Mouse (Mus musculus) thymus, adult 2 months (tissue): ENCODE measurements around the gene Cdca3. TPM values are rescaled to one million over a fixed set of nuclear protein-coding genes. Genes with fewer than 3 reads are reported as not detected.
"Not testable (repeated sequence)": the region's sequence is repeated elsewhere in the genome, so short reads cannot be mapped to it uniquely, and the experiment has no call there.

Experiments
- DNase-seq: peaks from one replicate; pipeline ENCODE4 v3.0.0; 2021
- H3K27ac ChIP-seq: fragments of 200-500 bp; 2 replicates; pipeline ENCODE4 v1.5.1; 2012; ENCODE audit warnings: low read length, control low read depth; ENCODE audit not compliant: control insufficient read depth, insufficient read depth
- H3K27me3 ChIP-seq: fragments of 200-500 bp; 2 replicates; pipeline ENCODE4 v1.6.1; 2012; ENCODE audit warnings: mild to moderate bottlenecking, low read length, moderate library complexity, mixed read lengths; ENCODE audit not compliant: control insufficient read depth, insufficient read depth
- H3K36me3 ChIP-seq: fragments of 200-500 bp; 2 replicates; pipeline ENCODE4 v1.6.1; 2012; ENCODE audit warnings: mild to moderate bottlenecking, low read length, moderate library complexity; ENCODE audit not compliant: control insufficient read depth, insufficient read depth
- H3K4me1 ChIP-seq: fragments of 200-500 bp; replicated peaks from 2 replicates; pipeline ENCODE4 v1.6.1; 2012; ENCODE audit warnings: low read length; ENCODE audit not compliant: control insufficient read depth, insufficient read depth
- H3K4me3 ChIP-seq: fragments of 200-500 bp; 2 replicates; pipeline ENCODE4 v1.5.1; 2012; ENCODE audit warnings: mild to moderate bottlenecking, low read length, control low read depth, moderate library complexity; ENCODE audit not compliant: control insufficient read depth, insufficient read depth
- CTCF ChIP-seq: fragments of 200-500 bp; IDR thresholded peaks from 2 replicates; pipeline ENCODE4 v1.5.1; 2012; ENCODE audit warnings: mild to moderate bottlenecking, control low read depth, low read length, moderate library complexity, borderline replicate concordance; ENCODE audit not compliant: control insufficient read depth, poor library complexity, insufficient read depth; ENCODE audit errors: extremely low read depth
- POLR2A ChIP-seq: fragments of 200-500 bp; IDR thresholded peaks from 2 replicates; pipeline ENCODE4 v1.6.1; 2012; ENCODE audit warnings: mild to moderate bottlenecking, low read length, control low read depth, moderate library complexity; ENCODE audit not compliant: control insufficient read depth, poor library complexity, insufficient read depth; ENCODE audit errors: extremely low read depth
- WGBS: fragments of 180-500 bp; shearing (Covaris S2); methylation state at CpG from one replicate; pipeline ENCODE4 v1.1.7; 2018; 5-methylcytosine and 5-hydroxymethylcytosine counted together
- polyA plus RNA-seq: library from polyadenylated mRNA; depleted of rRNA; stranded (reverse); fragments of >200 nt; gene quantifications from 2 replicates; pipeline ENCODE4 v1.2.3, GENCODE M21; 2012

Cdca3 gene
- polyA plus RNA-seq, 1 experiment, result 202 TPM

GRCm38 (mm10) chr6:124817563-124817962 lies 11.8 kb upstream of the Cdca3 start:
- no peaks in the 10 kb centered on the region for H3K27me3 ChIP-seq
- peaks cover 40% of the 10 kb centered on the region for H3K36me3 ChIP-seq
- H3K27ac ChIP-seq, result no peak overlapping the region
- peaks cover 13% of the 10 kb centered on the region for H3K4me1 ChIP-seq
- 97% methylated on average over 8 of the region's 8 CpGs for WGBS
- no peak for DNase-seq
- TF ChIP-seq POLR2A (no peak), CTCF (no peak)
- H3K4me3 ChIP-seq, result no peak overlapping the region

DNA sequence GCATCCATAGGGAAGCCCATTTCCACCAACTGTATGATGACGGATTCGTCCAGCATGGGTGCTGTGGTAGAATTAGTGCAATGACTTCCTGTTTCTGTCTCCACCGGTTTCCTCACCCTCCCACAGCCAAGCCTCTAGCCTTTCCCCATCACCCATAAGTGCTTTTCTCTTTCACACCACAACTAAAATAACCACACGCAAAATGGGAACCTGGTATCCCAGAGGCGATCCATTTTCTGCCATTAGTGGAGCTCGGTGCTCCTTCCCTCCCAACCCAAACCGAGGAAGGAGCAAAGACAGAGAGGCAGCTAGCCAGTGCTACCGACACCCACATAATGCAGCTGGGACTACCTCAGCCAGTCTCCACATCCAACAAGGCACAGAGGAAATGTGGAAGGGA lies 11.4 kb upstream of the Cdca3 start:
- TF ChIP-seq POLR2A (no peak), CTCF (no peak)
- no peaks in the 10 kb centered on the region for H3K27me3 ChIP-seq
- no peak overlapping the region for H3K27ac ChIP-seq
- 60% methylated on average over 8 of the region's 8 CpGs for WGBS
- no peak for DNase-seq
- H3K36me3 ChIP-seq, result peaks cover 44% of the 10 kb centered on the region
- H3K4me3 ChIP-seq, result no peak overlapping the region
- H3K4me1 ChIP-seq, result peaks cover 9% of the 10 kb centered on the region

- DNase-seq, result no peak
- no peak overlapping the region for H3K4me3 ChIP-seq
- H3K4me1 ChIP-seq, result no peaks in the 10 kb centered on the region
- no peaks in the 10 kb centered on the region for H3K27me3 ChIP-seq
- WGBS, result 97% methylated on average over 5 of the region's 5 CpGs
- TF ChIP-seq POLR2A (no peak), CTCF (no peak)
- H3K36me3 ChIP-seq, result peaks cover 62% of the 10 kb centered on the region
- H3K27ac ChIP-seq, result no peak overlapping the region
Measured at GRCm38 (mm10) chr6:124820891-124821290, 8.5 kb upstream of the Cdca3 start.

DNA sequence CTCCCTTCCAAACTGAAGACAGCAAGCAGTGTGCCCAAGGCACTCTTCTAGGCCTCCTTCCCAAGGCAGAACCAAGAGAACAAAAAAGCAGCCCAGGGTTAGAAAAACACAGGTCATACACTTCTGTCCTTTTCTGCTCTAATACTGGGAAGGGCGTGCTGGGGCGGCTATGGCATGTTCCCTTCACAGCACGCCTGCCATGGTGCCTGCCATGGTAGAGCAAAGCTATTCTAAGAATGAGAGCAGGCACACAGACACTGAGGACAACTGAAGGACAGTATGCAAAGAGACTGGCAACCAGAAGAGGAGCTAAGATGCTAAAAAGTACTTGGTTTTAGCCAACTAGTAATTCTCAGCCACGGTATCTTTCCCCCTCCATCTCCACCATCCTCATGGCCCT lies 7.3 kb upstream of the Cdca3 start:
- Histone ChIP-seq H3K36me3 (peaks cover 62% of the 10 kb centered on the region), H3K27ac (no peak overlapping the region), H3K4me3 (no peak overlapping the region), H3K27me3 (no peaks in the 10 kb centered on the region), H3K4me1 (no peaks in the 10 kb centered on the region)
- WGBS, result over 99% methylated on average over 4 of the region's 4 CpGs
- no peak for TF ChIP-seq POLR2A
- no peak for TF ChIP-seq CTCF
- no peak for DNase-seq

GRCm38 (mm10) chr6:124828101-124828592 lies 1.2 kb upstream of the Cdca3 start:
- Histone ChIP-seq H3K27me3 (no peaks in the 10 kb centered on the region), H3K4me1 (peaks cover 14% of the 10 kb centered on the region), H3K27ac (no peak overlapping the region), H3K4me3 (peak overlapping the region; percentile 39), H3K36me3 (peaks cover 20% of the 10 kb centered on the region)
- no peak for TF ChIP-seq POLR2A
- TF ChIP-seq CTCF, result no peak
- 23% methylated on average over 10 of the region's 10 CpGs for WGBS
- DNase-seq, result peak; percentile 40

DNA sequence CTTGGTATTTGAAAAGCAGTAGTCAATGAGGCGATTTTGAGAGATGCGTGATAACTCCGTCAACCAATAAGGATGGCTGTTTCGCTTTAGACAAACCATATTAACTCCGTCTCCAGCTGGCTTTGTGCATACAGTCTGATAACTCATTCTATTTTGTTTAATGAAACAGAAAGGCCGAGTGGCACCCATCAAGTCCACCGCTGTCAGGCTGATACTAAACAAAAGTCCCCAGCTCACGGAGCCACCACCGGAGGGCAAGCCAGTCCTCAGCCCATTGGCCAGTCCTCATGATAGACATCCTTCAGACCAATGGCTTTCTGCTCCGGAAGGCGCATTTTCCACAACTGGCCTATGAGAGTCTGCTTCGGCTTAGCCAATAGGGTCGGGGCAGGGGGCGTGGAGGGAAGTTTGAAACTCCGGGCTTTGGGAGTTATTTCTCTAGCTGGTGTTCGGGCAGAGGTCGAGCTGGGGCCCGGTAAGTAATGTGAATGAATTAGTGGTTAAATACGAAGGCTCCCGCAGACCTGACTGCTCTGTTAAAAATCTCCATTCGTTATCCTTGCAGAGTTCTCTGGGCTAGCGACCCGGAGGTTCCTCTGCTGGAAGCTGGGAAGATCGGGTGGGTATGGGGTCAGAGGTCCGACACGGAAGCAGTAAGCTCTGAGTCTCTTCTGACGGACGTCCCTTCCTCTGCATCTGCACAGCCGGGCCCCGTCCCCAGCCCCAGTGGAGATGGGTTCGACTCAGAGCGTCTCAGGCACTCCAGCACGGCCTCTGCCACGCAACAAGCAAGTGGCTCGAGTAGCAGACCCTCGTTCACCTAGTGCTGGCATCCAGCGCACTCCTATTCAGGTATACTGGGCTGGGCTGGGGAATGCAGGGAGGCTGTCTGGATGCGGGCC lies 703 bp downstream of the Cdca3 start:
- H3K4me3 ChIP-seq, result peak overlapping the region; percentile 51
- WGBS, result 2% methylated on average over 38 of the region's 38 CpGs
- DNase-seq, result peak; percentile 93
- H3K4me1 ChIP-seq, result peaks cover 14% of the 10 kb centered on the region
- peaks cover 7% of the 10 kb centered on the region; the same call in 1 of the 2 replicates for H3K36me3 ChIP-seq
- TF ChIP-seq POLR2A (peak; percentile 49; the same call in 1 of the 2 replicates), CTCF (no peak)
- no peaks in the 10 kb centered on the region for H3K27me3 ChIP-seq
- peak overlapping the region; percentile 58 for H3K27ac ChIP-seq

GRCm38 (mm10) chr6:124831199-124831598 lies 1.9 kb downstream of the Cdca3 start:
- Histone ChIP-seq H3K36me3 (peaks cover 12% of the 10 kb centered on the region; the same call in 1 of the 2 replicates), H3K4me1 (peaks cover 14% of the 10 kb centered on the region)
- DNase-seq, H3K27me3 ChIP-seq, H3K27ac ChIP-seq, H3K4me3 ChIP-seq: not testable (repeated sequence)
- over 99% methylated on average over 4 of the region's 4 CpGs for WGBS
